Mouse (Mus musculus) heart, embryonic 15.5 days (tissue): ENCODE results near the gene Krt36. TPM values are rescaled to one million over a fixed set of nuclear protein-coding genes. Genes with fewer than 3 reads are reported as not detected.

Experiments
- ATAC-seq: fragments of 200-750 bp; cut with Nextera tagmentation; replicated peaks from 2 replicates; pipeline ENCODE4 v1.8.0; 2017; ENCODE audit warnings: low read depth, moderate TSS enrichment; ENCODE audit not compliant: insufficient number of reproducible peaks, insufficient read depth, low FRiP score
- H3K27ac ChIP-seq: fragments of 300-500 bp; sonication (generic); 2 replicates; pipeline ENCODE4 v1.5.1; 2015; ENCODE audit warnings: mild to moderate bottlenecking, inconsistent platforms
- H3K27me3 ChIP-seq: fragments of 300-500 bp; sonication (generic); 2 replicates; pipeline ENCODE4 v1.6.1; 2015; ENCODE audit warnings: inconsistent platforms
- H3K36me3 ChIP-seq: fragments of 300-500 bp; sonication (generic); 2 replicates; pipeline ENCODE4 v1.6.1; 2015; ENCODE audit warnings: mild to moderate bottlenecking, inconsistent platforms
- H3K4me1 ChIP-seq: fragments of 300-500 bp; sonication (generic); replicated peaks from 2 replicates; pipeline ENCODE4 v1.6.1; 2015; ENCODE audit warnings: inconsistent platforms
- H3K4me2 ChIP-seq: fragments of 300-500 bp; sonication (generic); 2 replicates; pipeline ENCODE4 v1.6.1; 2015; ENCODE audit warnings: inconsistent platforms, mild to moderate bottlenecking, moderate library complexity
- H3K4me3 ChIP-seq: fragments of 300-500 bp; sonication (generic); 2 replicates; pipeline ENCODE4 v1.5.1; 2015; ENCODE audit warnings: mild to moderate bottlenecking, inconsistent platforms
- H3K9ac ChIP-seq: fragments of 300-500 bp; sonication (generic); 2 replicates; pipeline ENCODE4 v1.6.1; 2015; ENCODE audit warnings: mild to moderate bottlenecking, inconsistent platforms
- H3K9me3 ChIP-seq: fragments of 300-500 bp; sonication (generic); replicated peaks from 2 replicates; pipeline ENCODE4 v1.6.1; 2016; ENCODE audit warnings: inconsistent platforms
- WGBS: fragments of 180-500 bp; shearing (Covaris S2); methylation state at CpG from one replicate; pipeline ENCODE4 v1.1.7; 2015; ENCODE audit warnings: mixed read lengths; 5-methylcytosine and 5-hydroxymethylcytosine counted together
- polyA plus RNA-seq: library from polyadenylated mRNA; unstranded; fragments of >200 nt; fragmentation: Nextera tagmentation; extraction: Ambion mirVana; gene quantifications from 2 replicates; pipeline ENCODE4 v1.2.1, GENCODE M21; 2015

Krt36 gene
- 0.10 TPM in 1 of 2 replicates, not detected in the other for polyA plus RNA-seq

DNA sequence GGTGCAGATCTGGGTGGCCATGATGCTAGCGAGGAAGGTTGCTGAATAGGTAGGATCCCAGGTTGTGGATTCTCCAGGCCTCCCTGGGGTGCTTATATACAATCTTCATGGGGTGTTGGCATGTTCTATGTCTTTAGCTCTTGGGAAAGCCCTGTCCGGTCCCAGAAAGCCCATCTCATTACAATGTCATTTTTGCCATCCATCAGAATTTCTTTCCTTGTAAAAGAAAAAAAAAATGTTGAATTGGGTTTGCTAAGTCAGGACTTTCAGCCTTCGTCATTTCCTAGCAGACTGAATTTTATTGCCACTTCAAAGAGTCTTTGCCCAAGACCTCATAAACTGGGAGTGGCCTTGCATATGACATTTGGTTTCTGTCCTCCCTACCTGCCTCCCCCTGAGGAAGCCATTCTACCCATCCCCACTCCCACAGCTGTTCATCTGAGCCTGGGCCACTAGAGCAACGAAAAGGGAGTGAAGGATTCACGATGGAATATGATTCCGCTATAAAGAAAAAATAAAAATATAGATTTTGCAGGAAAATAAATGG is at the start of gene Krt36:
Krt36 (minus strand) TSS at position 51 of the 547 bp plus-strand sequence.
- Histone ChIP-seq H3K36me3 (no peaks in the 10 kb centered on the region), H3K27me3 (no peaks in the 10 kb centered on the region), H3K27ac (no peak within 1 kb of the TSS), H3K4me2 (no peak within 1 kb of the TSS), H3K4me3 (no peak within 1 kb of the TSS), H3K9me3 (no peaks in the 10 kb centered on the region), H3K4me1 (no peaks in the 10 kb centered on the region), H3K9ac (no peak within 1 kb of the TSS)
- no peak for ATAC-seq
- 82% methylated on average over 6 of the region's 6 CpGs for WGBS

DNA sequence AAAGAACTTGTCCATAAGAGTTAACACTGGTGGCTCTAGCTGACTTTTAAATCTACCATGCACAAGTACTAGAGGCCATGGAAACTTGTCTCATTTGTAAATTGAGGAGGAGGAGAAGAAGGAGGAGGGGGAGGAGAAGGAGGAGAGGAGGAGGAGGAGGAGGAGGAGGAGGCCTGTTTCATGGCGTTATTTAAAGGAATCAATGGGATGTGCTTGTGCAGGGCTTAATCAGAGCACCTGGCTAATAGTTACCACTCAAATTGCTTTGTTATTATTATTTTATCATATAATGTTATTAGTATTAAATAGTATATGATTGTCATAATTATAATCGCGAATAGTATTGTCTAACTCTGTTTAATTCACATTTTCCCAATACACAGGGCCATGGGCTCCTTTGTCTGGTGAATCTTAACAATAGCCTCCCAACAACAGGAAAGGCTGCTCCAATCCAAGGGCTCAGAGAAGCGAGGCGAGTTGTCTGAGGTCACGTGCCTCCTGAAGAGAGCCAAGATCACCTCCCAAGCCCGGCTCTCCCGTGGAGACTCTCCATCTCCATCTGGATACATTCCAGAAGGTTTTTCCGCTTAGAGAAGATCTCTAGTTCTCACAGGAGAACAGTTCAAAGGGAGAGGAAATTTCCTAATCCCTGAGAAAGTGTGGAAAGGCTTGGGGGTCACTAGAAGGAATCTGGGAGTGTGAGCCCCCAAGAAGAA is 43.3 kb upstream of the Krt36 start, which contains the start of gene Krt19:
Krt19 (minus strand) TSS at position 51 of the 716 bp plus-strand sequence.
- H3K27me3 ChIP-seq = peaks cover 21% of the 10 kb centered on the region
- no peaks in the 10 kb centered on the region for H3K36me3 ChIP-seq
- ATAC-seq = no peak
- H3K4me3 ChIP-seq = no peak within 1 kb of the TSS
- 37% methylated on average over 9 of the region's 9 CpGs for WGBS
- peaks cover 27% of the 10 kb centered on the region for H3K4me1 ChIP-seq
- H3K9ac ChIP-seq = no peak within 1 kb of the TSS
- H3K4me2 ChIP-seq = no peak within 1 kb of the TSS
- no peak within 1 kb of the TSS for H3K27ac ChIP-seq
- H3K9me3 ChIP-seq = no peaks in the 10 kb centered on the region

DNA sequence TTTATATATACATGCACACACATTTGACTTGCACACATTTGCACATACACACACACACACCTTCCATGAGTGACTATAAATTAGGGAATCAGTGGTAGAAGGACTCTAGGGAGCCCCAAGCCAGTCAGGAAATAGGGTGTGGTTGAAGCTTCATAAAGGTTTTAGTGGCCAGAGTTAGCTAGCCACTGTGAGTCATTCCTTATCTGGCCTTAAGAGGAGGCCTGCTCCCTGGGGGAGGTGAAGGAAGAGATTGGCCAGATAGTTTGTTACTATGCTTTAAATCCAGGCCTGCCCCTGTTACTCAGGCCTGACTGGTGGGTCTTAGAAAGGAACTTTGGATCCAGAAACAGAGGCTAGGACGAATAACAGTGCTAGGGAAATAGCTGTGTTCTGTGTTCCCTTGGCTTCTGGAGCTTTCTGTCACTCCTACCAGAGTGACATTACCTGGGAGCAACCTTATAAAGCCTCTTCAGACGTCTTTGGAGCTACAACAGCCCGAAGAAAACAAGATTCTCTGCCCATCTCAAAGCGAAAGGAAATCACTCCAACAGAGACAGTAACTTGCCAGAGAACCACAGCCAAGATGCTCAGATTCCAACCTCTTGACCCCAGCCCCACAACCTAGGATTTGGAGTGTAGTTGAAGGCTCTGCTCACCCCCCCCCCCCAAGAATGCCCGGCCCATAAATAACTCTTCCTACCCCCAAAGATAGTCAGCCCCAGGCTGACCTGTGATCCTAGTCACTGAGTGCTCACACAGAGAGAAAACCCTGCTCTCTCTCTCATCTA is 42.3 kb upstream of the Krt36 start:
- 50% methylated on average over 5 of the region's 5 CpGs for WGBS
- Histone ChIP-seq H3K4me1 (peaks cover 27% of the 10 kb centered on the region), H3K27me3 (peaks cover 21% of the 10 kb centered on the region), H3K27ac (no peak overlapping the region), H3K36me3 (no peaks in the 10 kb centered on the region), H3K9ac (no peak overlapping the region), H3K9me3 (no peaks in the 10 kb centered on the region), H3K4me2 (no peak overlapping the region), H3K4me3 (no peak overlapping the region)
- ATAC-seq = no peak

DNA sequence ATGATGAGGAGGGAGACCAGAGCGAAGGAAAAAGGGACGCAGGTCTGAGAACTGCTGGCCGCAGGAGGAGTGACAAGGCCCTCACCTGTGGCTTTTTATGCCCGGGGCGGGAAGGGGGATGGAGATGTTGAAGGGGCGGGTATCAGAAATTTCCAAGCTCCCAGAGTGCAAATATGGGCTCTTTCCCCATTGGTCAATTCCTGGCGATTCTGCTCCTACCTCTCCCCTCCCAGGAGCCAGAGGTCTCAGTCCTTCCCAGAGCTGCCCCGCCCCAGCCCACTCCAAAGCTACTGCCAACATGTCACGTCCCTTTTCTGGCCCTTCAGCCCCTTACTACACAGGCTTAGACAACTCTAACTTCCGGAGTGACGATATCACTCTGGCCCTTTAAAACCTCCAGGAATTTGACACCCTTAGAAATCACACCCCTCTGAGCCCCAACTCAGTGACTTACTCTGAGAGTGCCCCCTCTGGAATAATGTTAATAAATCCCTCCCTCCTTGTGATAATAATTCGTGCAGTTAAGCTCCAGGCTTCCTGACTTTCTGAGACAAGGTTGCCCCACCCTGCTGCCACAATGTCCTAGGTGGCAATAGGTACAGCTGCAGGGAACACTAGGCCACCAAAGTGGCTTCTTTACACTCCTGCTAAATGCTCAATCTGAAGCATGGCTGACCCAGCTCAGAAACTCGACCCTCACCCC is 40.6 kb upstream of the Krt36 start:
- Histone ChIP-seq H3K9ac (peak overlapping the region; percentile 49), H3K4me3 (peak overlapping the region; percentile 53), H3K4me2 (peak overlapping the region; percentile 83), H3K36me3 (no peaks in the 10 kb centered on the region), H3K4me1 (peaks cover 27% of the 10 kb centered on the region), H3K27ac (peak overlapping the region; percentile 12; the same call in 1 of the 2 replicates), H3K27me3 (peaks cover 21% of the 10 kb centered on the region), H3K9me3 (no peaks in the 10 kb centered on the region)
- WGBS = 2% methylated on average over 13 of the region's 13 CpGs
- peak; percentile 59; the same call in 1 of the 2 replicates for ATAC-seq

DNA sequence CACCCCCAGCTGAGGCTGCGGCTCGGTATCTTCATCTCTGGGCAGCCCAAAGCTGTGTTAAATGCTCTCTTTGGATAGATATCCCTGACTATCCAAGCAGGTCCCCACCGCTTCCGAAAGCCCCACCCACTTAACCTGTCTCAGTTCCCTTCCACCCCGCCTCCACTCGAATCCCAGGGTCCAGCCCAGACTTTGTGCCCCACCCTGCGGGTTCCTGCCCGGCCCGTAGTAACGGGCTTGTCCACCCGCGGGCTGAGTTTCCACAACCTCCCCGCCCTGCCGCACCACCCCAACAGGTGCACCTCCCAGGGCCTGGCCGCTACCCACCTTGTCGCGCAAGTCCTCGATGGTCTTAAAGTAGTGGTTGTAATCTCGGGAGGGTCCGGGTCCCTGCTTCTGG is 39.7 kb upstream of the Krt36 start:
- Histone ChIP-seq H3K4me1 (peaks cover 27% of the 10 kb centered on the region), H3K27ac (peak overlapping the region; percentile 12; the same call in 1 of the 2 replicates), H3K9ac (peak overlapping the region; percentile 49), H3K27me3 (peaks cover 21% of the 10 kb centered on the region), H3K4me2 (peak overlapping the region; percentile 83), H3K4me3 (peak overlapping the region; percentile 53), H3K36me3 (no peaks in the 10 kb centered on the region), H3K9me3 (no peaks in the 10 kb centered on the region)
- WGBS = 3% methylated on average over 20 of the region's 20 CpGs
- no peak for ATAC-seq

DNA sequence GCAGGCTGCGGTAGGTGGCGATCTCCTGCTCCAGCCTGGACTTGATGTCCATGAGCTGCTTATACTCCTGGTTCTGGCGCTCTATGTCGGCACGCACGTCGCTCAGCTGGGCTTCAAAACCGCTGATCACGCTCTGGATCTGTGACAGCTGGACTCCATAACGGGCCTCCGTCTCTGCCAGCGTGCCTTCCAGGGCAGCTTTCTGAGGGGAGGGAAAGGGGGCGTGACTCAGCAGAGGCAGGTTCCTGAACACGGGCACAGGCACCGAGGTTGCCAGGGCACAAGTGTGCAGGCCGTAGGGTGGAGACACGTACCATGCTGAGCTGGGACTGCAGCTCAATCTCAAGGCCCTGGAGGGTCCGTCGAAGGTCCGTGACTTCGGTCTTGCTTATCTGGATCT is 35.5 kb upstream of the Krt36 start:
- H3K4me1 ChIP-seq = peaks cover 16% of the 10 kb centered on the region
- H3K4me2 ChIP-seq = no peak overlapping the region
- H3K27me3 ChIP-seq = peaks cover 28% of the 10 kb centered on the region
- no peak for ATAC-seq
- H3K4me3 ChIP-seq = no peak overlapping the region
- H3K9me3 ChIP-seq = no peaks in the 10 kb centered on the region
- WGBS = 78% methylated on average over 21 of the region's 21 CpGs
- H3K27ac ChIP-seq = no peak overlapping the region
- no peak overlapping the region for H3K9ac ChIP-seq
- no peaks in the 10 kb centered on the region for H3K36me3 ChIP-seq

DNA sequence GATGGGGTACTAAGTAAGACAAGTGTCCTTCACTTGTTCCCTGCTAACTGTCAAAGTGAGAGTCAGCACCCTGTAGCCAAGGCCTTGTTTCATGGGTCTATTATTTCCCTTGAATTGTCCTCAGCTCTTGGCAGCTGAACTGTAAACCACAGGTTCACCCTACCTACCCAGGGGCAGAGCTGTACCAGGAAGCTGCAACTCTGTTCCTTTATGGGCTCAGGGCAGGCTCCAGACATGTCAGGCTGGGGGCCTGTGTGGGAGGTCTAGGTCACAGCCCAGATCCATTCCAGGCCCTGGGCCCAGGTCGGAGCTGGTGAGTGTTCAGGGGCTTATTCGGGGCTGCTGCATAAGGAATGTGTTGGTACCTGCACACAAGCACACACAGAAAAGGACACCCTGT is 34.0 kb upstream of the Krt36 start:
- WGBS = 52% methylated on average over 2 of the region's 2 CpGs
- H3K4me2 ChIP-seq = no peak overlapping the region

DNA sequence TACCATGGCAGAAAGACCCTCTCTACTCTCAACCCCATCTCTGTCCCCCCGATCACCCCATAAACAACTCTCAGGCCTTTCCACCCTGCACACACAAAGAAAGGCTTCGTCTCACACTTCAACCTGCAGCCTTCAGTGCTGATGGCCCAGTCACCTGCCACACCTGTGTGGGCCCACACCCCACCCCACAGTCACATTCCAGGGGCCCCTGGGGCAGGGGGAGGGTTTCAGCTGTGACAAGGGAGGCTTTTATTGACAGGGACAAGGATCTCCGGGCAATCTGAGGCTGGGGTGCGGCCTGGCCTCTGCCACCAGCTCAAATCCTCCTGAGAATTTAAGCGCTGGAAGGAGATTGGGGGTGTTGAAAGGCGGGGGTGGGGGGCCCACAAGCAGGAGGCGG is 33.4 kb upstream of the Krt36 start:
- H3K36me3 ChIP-seq = no peaks in the 10 kb centered on the region
- H3K4me2 ChIP-seq = no peak overlapping the region
- no peaks in the 10 kb centered on the region for H3K9me3 ChIP-seq
- H3K4me3 ChIP-seq = no peak overlapping the region
- H3K27me3 ChIP-seq = peaks cover 10% of the 10 kb centered on the region
- H3K4me1 ChIP-seq = 0 out of 2 replicates have a peak, but pooled peaks cover 3% of the 10 kb centered on the region
- WGBS = 63% methylated on average over 7 of the region's 7 CpGs
- no peak overlapping the region for H3K27ac ChIP-seq
- ATAC-seq = no peak
- H3K9ac ChIP-seq = no peak overlapping the region

More for the DNA sequence above, 34.0 kb upstream of the Krt36 start:
- H3K9me3 ChIP-seq = no peaks in the 10 kb centered on the region
- H3K27me3 ChIP-seq = peaks cover 16% of the 10 kb centered on the region
- no peaks in the 10 kb centered on the region for H3K36me3 ChIP-seq
- H3K4me3 ChIP-seq = no peak overlapping the region
- no peak for ATAC-seq
- no peak overlapping the region for H3K27ac ChIP-seq
- 0 out of 2 replicates have a peak, but pooled peaks cover 3% of the 10 kb centered on the region for H3K4me1 ChIP-seq
- no peak overlapping the region for H3K9ac ChIP-seq

DNA sequence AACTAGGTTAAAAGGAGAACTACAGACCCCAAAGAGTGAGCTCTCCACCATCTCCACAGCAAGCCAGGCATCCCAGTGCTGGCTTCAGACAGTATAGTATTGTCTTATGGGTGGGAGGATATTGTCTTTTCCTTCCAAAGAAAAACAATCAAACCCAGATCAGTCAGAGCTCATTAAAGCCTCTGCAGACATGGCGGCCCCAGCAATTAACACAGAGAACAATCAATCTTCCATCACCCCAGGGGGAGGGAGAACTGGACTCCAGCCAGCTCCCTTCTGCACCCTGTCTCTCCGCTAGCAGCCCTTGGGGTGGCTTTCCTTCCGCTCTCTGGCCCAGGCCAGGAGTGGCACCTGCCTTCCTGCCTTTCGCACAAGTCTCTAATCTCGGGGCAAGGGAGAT is 32.3 kb upstream of the Krt36 start:
- Histone ChIP-seq H3K4me2 (no peak overlapping the region), H3K4me1 (0 out of 2 replicates have a peak, but pooled peaks cover 3% of the 10 kb centered on the region), H3K9me3 (no peaks in the 10 kb centered on the region), H3K27me3 (peaks cover 18% of the 10 kb centered on the region; the same call in 1 of the 2 replicates), H3K4me3 (no peak overlapping the region), H3K27ac (no peak overlapping the region), H3K9ac (no peak overlapping the region), H3K36me3 (no peaks in the 10 kb centered on the region)
- 43% methylated on average over 5 of the region's 5 CpGs for WGBS
- no peak for ATAC-seq

DNA sequence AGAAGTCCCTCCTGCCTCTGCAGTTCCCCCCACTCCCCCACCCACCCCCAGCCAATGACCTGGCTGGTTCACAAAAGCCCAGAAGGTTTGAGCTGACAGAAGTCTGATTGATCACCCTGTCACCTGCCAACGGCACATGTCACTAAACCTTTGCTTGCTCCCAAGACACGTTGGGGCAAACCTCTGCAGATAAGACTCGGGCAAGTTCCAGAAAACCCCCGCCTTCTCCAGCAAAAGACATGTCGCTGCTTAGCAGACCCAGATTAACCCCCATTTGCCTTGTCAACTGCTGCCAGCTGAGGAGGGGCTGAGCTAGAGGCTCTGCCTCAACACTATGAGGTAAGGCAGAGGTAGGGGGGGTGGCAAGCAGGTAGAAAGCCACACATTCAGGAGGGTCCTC is 31.1 kb upstream of the Krt36 start:
- 18% methylated on average over 5 of the region's 5 CpGs for WGBS
- no peak for ATAC-seq
- no peak overlapping the region for H3K9ac ChIP-seq
- H3K9me3 ChIP-seq = no peaks in the 10 kb centered on the region
- H3K36me3 ChIP-seq = no peaks in the 10 kb centered on the region
- no peak overlapping the region for H3K27ac ChIP-seq
- no peak overlapping the region for H3K4me3 ChIP-seq
- H3K27me3 ChIP-seq = peaks cover 25% of the 10 kb centered on the region
- no peak overlapping the region for H3K4me2 ChIP-seq
- H3K4me1 ChIP-seq = 0 out of 2 replicates have a peak, but pooled peaks cover 3% of the 10 kb centered on the region

DNA sequence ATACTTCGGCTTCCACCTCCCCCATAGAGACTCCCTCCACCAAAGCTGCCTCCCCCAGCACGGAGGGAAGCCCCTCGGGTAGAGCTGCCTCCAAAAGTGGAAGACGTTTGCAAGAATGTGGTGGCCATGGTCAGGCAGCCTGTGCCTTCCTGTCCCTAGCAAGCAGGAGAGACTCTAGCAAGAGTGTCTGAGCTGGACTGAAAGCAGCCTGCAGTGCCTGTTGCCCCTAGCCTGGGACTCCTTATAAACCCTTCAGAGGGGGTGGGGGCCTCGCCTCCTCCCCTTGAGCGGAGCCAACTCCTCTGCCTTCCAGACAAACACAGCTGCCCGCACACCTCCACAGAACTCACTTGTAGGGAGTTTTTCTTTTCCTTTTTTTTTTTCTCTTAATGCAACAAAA is 30.3 kb upstream of the Krt36 start, which contains the start of gene Krt15:
Krt15 (minus strand) TSS at position 198 of the 400 bp plus-strand sequence.
- no peak within 1 kb of the TSS for H3K4me2 ChIP-seq
- no peak for ATAC-seq
- H3K9me3 ChIP-seq = no peaks in the 10 kb centered on the region
- H3K9ac ChIP-seq = no peak within 1 kb of the TSS
- no peak within 1 kb of the TSS for H3K27ac ChIP-seq
- no peaks in the 10 kb centered on the region for H3K36me3 ChIP-seq
- 0 out of 2 replicates have a peak, but pooled peaks cover 3% of the 10 kb centered on the region for H3K4me1 ChIP-seq
- H3K27me3 ChIP-seq = peaks cover 28% of the 10 kb centered on the region
- WGBS = 54% methylated on average over 7 of the region's 7 CpGs
- no peak within 1 kb of the TSS for H3K4me3 ChIP-seq
